Mouse (Mus musculus) bone marrow, adult 2 months (tissue): ENCODE results near the gene BC052040. TPM values are rescaled to one million over a fixed set of nuclear protein-coding genes. Genes with fewer than 3 reads are reported as not detected.

Source experiments
- H3K27ac ChIP-seq: fragments of 200-500 bp; 2 replicates; pipeline ENCODE4 v1.5.1; 2012; ENCODE audit warnings: low read depth, mild to moderate bottlenecking, control low read depth, inconsistent platforms, low read length; ENCODE audit not compliant: control insufficient read depth, poor library complexity, insufficient read depth
- H3K4me1 ChIP-seq: fragments of 200-500 bp; 2 replicates; pipeline ENCODE4 v1.6.1; 2011; ENCODE audit warnings: low read length; ENCODE audit not compliant: control insufficient read depth, insufficient read depth
- H3K4me3 ChIP-seq: fragments of 200-500 bp; replicated peaks from 2 replicates; pipeline ENCODE3; 2011; ENCODE audit warnings: mild to moderate bottlenecking, low read depth, low read length, control low read depth; ENCODE audit not compliant: control insufficient read depth
- CTCF ChIP-seq: fragments of 200-500 bp; IDR thresholded peaks from 2 replicates; pipeline ENCODE4 v1.5.1; 2011; ENCODE audit warnings: low read length, control low read depth; ENCODE audit not compliant: control insufficient read depth, insufficient read depth
- POLR2A ChIP-seq: fragments of 200-500 bp; IDR thresholded peaks from 2 replicates; pipeline ENCODE4 v1.6.1; 2011; ENCODE audit warnings: low read depth, mild to moderate bottlenecking, control low read depth, low read length, borderline replicate concordance; ENCODE audit not compliant: control insufficient read depth
- WGBS: fragments of 180-500 bp; shearing (Covaris S2); methylation state at CpG from one replicate; pipeline ENCODE4 v1.1.7; 2018; 5-methylcytosine and 5-hydroxymethylcytosine counted together
- polyA plus RNA-seq: library from polyadenylated mRNA; stranded (reverse); fragments of >200 nt; gene quantifications from 2 replicates; pipeline ENCODE4 v1.2.4, GENCODE M21; 2011; ENCODE audit warnings: low replicate concordance; ENCODE audit not compliant: missing spikeins, insufficient read depth, insufficient read length

The BC052040 gene
- polyA plus RNA-seq, 1 experiment, result 4.6 TPM

- no peak for TF ChIP-seq CTCF
- TF ChIP-seq POLR2A, result no peak
- no peaks in the 10 kb centered on the region for H3K4me1 ChIP-seq
- H3K27ac ChIP-seq, result no peak overlapping the region
- H3K4me3 ChIP-seq, result no peak overlapping the region
- 65% methylated on average over 4 of the region's 4 CpGs for WGBS
These were observed 226.9 kb downstream of the BC052040 start for GRCm38 (mm10) chr2:115808376-115808775.

- Histone ChIP-seq H3K4me1 (no peaks in the 10 kb centered on the region), H3K27ac (no peak overlapping the region), H3K4me3 (no peak overlapping the region)
- TF ChIP-seq CTCF, result no peak
- TF ChIP-seq POLR2A, result no peak
- WGBS, result 28% methylated on average over 11 of the region's 11 CpGs
These were observed 231.8 kb downstream of the BC052040 start for GRCm38 (mm10) chr2:115813316-115813715.

- Histone ChIP-seq H3K27ac (no peak overlapping the region), H3K4me1 (no peaks in the 10 kb centered on the region), H3K4me3 (no peak overlapping the region)
- 62% methylated on average over 6 of the region's 6 CpGs for WGBS
- TF ChIP-seq CTCF (no peak), POLR2A (no peak)
These were observed 232.2 kb downstream of the BC052040 start for GRCm38 (mm10) chr2:115813721-115814120.

- TF ChIP-seq CTCF (no peak), POLR2A (no peak)
- Histone ChIP-seq H3K4me1 (no peaks in the 10 kb centered on the region), H3K4me3 (no peak overlapping the region), H3K27ac (no peak overlapping the region)
- 82% methylated on average over 6 of the region's 6 CpGs for WGBS
These were observed 236.4 kb downstream of the BC052040 start for GRCm38 (mm10) chr2:115817959-115818358.

GRCm38 (mm10) chr2:115822361-115822760 is 240.8 kb downstream of the BC052040 start:
- WGBS, result 87% methylated on average over 5 of the region's 5 CpGs
- no peak overlapping the region for H3K27ac ChIP-seq
- H3K4me1 ChIP-seq, result no peaks in the 10 kb centered on the region
- no peak for TF ChIP-seq POLR2A
- TF ChIP-seq CTCF, result no peak
- no peak overlapping the region for H3K4me3 ChIP-seq
